Mouse (Mus musculus) testis, postnatal 10 days (tissue): Measurements from ENCODE around the gene Gtf3c4.

Source experiments
- DNase-seq: peaks from one replicate; pipeline ENCODE4 v3.0.0; 2021; ENCODE audit warnings: low spot score

The Gtf3c4 gene

GRCm38 (mm10) chr2:28799575-28799974 is 40.6 kb downstream of the Gtf3c4 start:
- no peak for DNase-seq

GRCm38 (mm10) chr2:28798390-28798789 is 41.8 kb downstream of the Gtf3c4 start:
- DNase-seq, result no peak

- no peak for DNase-seq
These were observed 42.6 kb downstream of the Gtf3c4 start for GRCm38 (mm10) chr2:28797490-28798106.

- no peak for DNase-seq
These were observed 43.9 kb downstream of the Gtf3c4 start for GRCm38 (mm10) chr2:28796298-28796697.

GRCm38 (mm10) chr2:28794623-28795022 is 45.5 kb downstream of the Gtf3c4 start:
- DNase-seq, result peak; percentile 44

- peak; percentile 47 for DNase-seq
These were observed 47.1 kb downstream of the Gtf3c4 start for GRCm38 (mm10) chr2:28792931-28793610.

GRCm38 (mm10) chr2:28787067-28787619 is 53.0 kb downstream of the Gtf3c4 start:
- DNase-seq, result no peak

GRCm38 (mm10) chr2:28786355-28787066 is 53.6 kb downstream of the Gtf3c4 start:
- no peak for DNase-seq

GRCm38 (mm10) chr2:28781310-28781709 is 58.9 kb downstream of the Gtf3c4 start:
- no peak for DNase-seq

- DNase-seq, result no peak
These were observed 60.0 kb downstream of the Gtf3c4 start for GRCm38 (mm10) chr2:28780001-28780782.

- DNase-seq, result no peak
These were observed 63.4 kb downstream of the Gtf3c4 start for GRCm38 (mm10) chr2:28776728-28777127.

GRCm38 (mm10) chr2:28774073-28774472 is 66.1 kb downstream of the Gtf3c4 start:
- DNase-seq, result no peak
